ENCODE assay signal across 14 mouse cellular contexts in genomic region chr5:146418092-146418491, GRCm38 (mm10). TPM values are rescaled to one million over a fixed set of nuclear protein-coding genes. Genes with fewer than 3 reads are reported as not detected.
DNase-seq lines count a peak whose midpoint lies in the region; ATAC-seq lines count a peak whose summit lies in the region.
"Had no signal": no experiment of that assay in that cellular context is flagged by ENCODE, and none has a peak within 500 bp of the region (broad histone marks: within the 10 kb centered on the region; RNA-seq: fewer than 3 reads in every experiment).

No protein-coding gene starts in this region.

- no peak overlapping the region for H3K4me2 ChIP-seq in heart, embryonic 11.5 days
- H3K4me2 ChIP-seq: forebrain, embryonic 12.5 days; heart, embryonic 12.5 days; limb, embryonic 12.5 days had no signal

- no peak for ATAC-seq in heart, embryonic 11.5 days (replicated peaks; ENCODE audit: insufficient number of reproducible peaks, low FRiP score, low TSS enrichment)

- H3K36me3 ChIP-seq in heart, embryonic 10.5 days: no peaks in the 10 kb centered on the region
- no peaks in the 10 kb centered on the region for H3K36me3 ChIP-seq in heart, embryonic 11.5 days (ENCODE audit: control insufficient read depth, insufficient read depth, low read length)
- no peaks in the 10 kb centered on the region for H3K36me3 ChIP-seq in limb, embryonic 10.5 days
- H3K36me3 ChIP-seq: forebrain, embryonic 12.5 days; heart, embryonic 12.5 days; limb, embryonic 12.5 days had no signal

- peak; percentile 53 for DNase-seq in heart, embryonic 10.5 days (ENCODE audit: low spot score)
- DNase-seq in retina, postnatal 1 day: peak; percentile 48
- no peak for DNase-seq in retina, embryonic 14.5 days (ENCODE audit: low spot score)
- peak; percentile 82 for DNase-seq in cerebellum, adult 11-12 months
- DNase-seq in limb, embryonic 10.5 days (ENCODE audit: low spot score): peak; percentile 11
- DNase-seq in urinary bladder, postnatal 10 days (ENCODE audit: low spot score): no peak
- DNase-seq in frontal cortex, adult 2 months (ENCODE audit: extremely low spot score in 1 of 2, low spot score in 1 of 2): no peak
- DNase-seq: heart, postnatal 4 days; kidney, postnatal 10 days; right cerebral cortex, adult 18-20 months had no signal

- no peak overlapping the region for H3K9ac ChIP-seq in heart, embryonic 11.5 days (ENCODE audit: low read depth, low read length)
- H3K9ac ChIP-seq: forebrain, embryonic 12.5 days; heart, embryonic 12.5 days; limb, embryonic 12.5 days had no signal

- peaks cover 6% of the 10 kb centered on the region for H3K4me1 ChIP-seq in heart, embryonic 10.5 days
- H3K4me1 ChIP-seq in heart, embryonic 11.5 days (ENCODE audit: control insufficient read depth, insufficient read depth, low read length): no peaks in the 10 kb centered on the region
- H3K4me1 ChIP-seq in limb, embryonic 10.5 days: peaks cover 8% of the 10 kb centered on the region; the same call in 1 of the 2 replicates

- no peaks in the 10 kb centered on the region for H3K9me3 ChIP-seq in heart, embryonic 10.5 days
- no peaks in the 10 kb centered on the region for H3K9me3 ChIP-seq in heart, embryonic 11.5 days (replicated peaks; ENCODE audit: control insufficient read depth, low read length)
- H3K9me3 ChIP-seq in limb, embryonic 10.5 days (replicated peaks): no peaks in the 10 kb centered on the region
- H3K9me3 ChIP-seq: forebrain, embryonic 12.5 days; heart, embryonic 12.5 days; limb, embryonic 12.5 days had no signal

- no peak overlapping the region for H3K27ac ChIP-seq in heart, embryonic 10.5 days
- no peak overlapping the region for H3K27ac ChIP-seq in heart, embryonic 11.5 days (ENCODE audit: low read depth, low read length)
- no peak overlapping the region for H3K27ac ChIP-seq in limb, embryonic 10.5 days
- H3K27ac ChIP-seq: forebrain, embryonic 12.5 days; limb, embryonic 12.5 days had no signal

- H3K27me3 ChIP-seq in heart, embryonic 10.5 days (ENCODE audit: insufficient read depth, poor library complexity, severe bottlenecking): peaks cover 76% of the 10 kb centered on the region
- H3K27me3 ChIP-seq in heart, embryonic 11.5 days (ENCODE audit: control insufficient read depth, insufficient read depth, low read length): peaks cover 43% of the 10 kb centered on the region
- no peaks in the 10 kb centered on the region for H3K27me3 ChIP-seq in limb, embryonic 10.5 days (ENCODE audit: low read depth, poor library complexity, severe bottlenecking)
- H3K27me3 ChIP-seq: forebrain, embryonic 12.5 days; limb, embryonic 12.5 days had no signal

- no peak overlapping the region for H3K4me3 ChIP-seq in heart, embryonic 10.5 days
- no peak overlapping the region for H3K4me3 ChIP-seq in heart, embryonic 11.5 days (ENCODE audit: low read depth, low read length)
- H3K4me3 ChIP-seq in limb, embryonic 10.5 days: no peak overlapping the region
- H3K4me3 ChIP-seq: forebrain, embryonic 12.5 days; heart, embryonic 12.5 days; limb, embryonic 12.5 days had no signal

- 87% methylated on average over 7 of the region's 7 CpGs for WGBS in heart, embryonic 10.5 days
- 82% methylated on average over 7 of the region's 7 CpGs for WGBS in heart, embryonic 11.5 days (ENCODE audit: insufficient replicate concordance)
- 92% methylated on average over 7 of the region's 7 CpGs for WGBS in limb, embryonic 10.5 days

RNA-seq across cellular contexts. Expression of gene Wasf3, which starts 33.3 kb away (rescaled TPM):
- 0.69 and 2.0 TPM in 2 replicates for polyA plus RNA-seq in heart, embryonic 10.5 days (2016; fragmentation: Nextera tagmentation; extraction: Ambion mirVana)
- polyA plus RNA-seq in heart, embryonic 11.5 days (2014; fragmentation: Nextera tagmentation; extraction: Ambion mirVana): 0.42 and 0.52 TPM in 2 replicates
- polyA plus RNA-seq in limb, embryonic 10.5 days (2016; fragmentation: Nextera tagmentation; extraction: Ambion mirVana): 4.1 and 4.8 TPM in 2 replicates
- 65.3 and 67.9 TPM in 2 replicates for polyA plus RNA-seq in frontal cortex, adult 2 months (2012; rRNA removed)

Comparison
In these comparisons a context has a peak if more than half of its experiments do, and no peak if none do; other contexts are left out.
1. DNase-seq: peak in heart, embryonic 10.5 days (single experiment), retina, postnatal 1 day (single experiment), cerebellum, adult 11-12 months (single experiment) and limb, embryonic 10.5 days (single experiment); none in retina, embryonic 14.5 days (single experiment), urinary bladder, postnatal 10 days (single experiment) and frontal cortex, adult 2 months (0 of 2).
2. RNA of gene Wasf3, which starts 33.3 kb away (polyA plus RNA-seq): 65.3 to 67.9 TPM in frontal cortex, adult 2 months; 4.1 to 4.8 TPM in limb, embryonic 10.5 days, 0.69 to 2.0 TPM in heart, embryonic 10.5 days and 0.42 to 0.52 TPM in heart, embryonic 11.5 days; every median in the first group is over 10 times any median in the second.